Mouse (Mus musculus) bone marrow, adult 2 months (tissue): ENCODE data around the gene Heatr1.

Experiments used
- CTCF ChIP-seq: fragments of 200-500 bp; IDR thresholded peaks from 2 replicates; pipeline ENCODE4 v1.5.1; 2011; ENCODE audit warnings: low read length, control low read depth; ENCODE audit not compliant: control insufficient read depth, insufficient read depth
- POLR2A ChIP-seq: fragments of 200-500 bp; IDR thresholded peaks from 2 replicates; pipeline ENCODE4 v1.6.1; 2011; ENCODE audit warnings: low read depth, mild to moderate bottlenecking, control low read depth, low read length, borderline replicate concordance; ENCODE audit not compliant: control insufficient read depth

DNA sequence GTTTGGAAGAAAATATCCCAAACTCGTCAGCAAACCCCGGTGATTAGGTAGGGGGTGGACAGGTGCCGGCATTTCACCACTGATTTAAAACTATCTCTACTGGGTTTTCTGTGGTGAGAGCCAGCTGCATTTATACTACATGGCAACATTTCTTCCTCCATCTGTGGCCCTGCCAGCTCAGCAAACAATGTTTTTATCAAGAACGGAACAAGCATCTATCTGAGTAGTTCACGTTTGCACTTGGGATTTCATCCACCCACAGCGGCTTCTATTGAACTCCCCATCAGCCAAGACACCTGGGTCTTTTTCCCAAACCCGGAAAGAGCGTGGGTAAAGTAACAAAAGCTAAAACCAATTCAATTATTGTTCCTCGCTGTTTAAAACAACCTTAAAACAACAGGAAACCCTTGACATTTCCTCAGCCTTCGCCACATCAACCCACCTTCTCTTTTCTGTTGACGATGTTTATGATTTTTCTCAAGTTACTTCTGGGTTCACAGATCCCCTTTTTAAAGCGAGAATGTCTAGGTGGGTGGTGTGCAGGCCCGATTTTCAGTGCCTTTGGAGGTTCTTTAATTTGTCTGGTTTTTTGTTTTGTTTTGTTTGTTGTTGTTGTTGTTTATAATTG is 45.5 kb upstream of the Heatr1 start:
- no peak for TF ChIP-seq CTCF
- no peak for TF ChIP-seq POLR2A
